Mouse (Mus musculus) liver, embryonic 13.5 days (tissue): Measurements from ENCODE around the gene Palm2. TPM values are rescaled to one million over a fixed set of nuclear protein-coding genes. Genes with fewer than 3 reads are reported as not detected.
"Not testable (repeated sequence)": the region's sequence is repeated elsewhere in the genome, so short reads cannot be mapped to it uniquely, and the experiment has no call there.

Experiments used
- ATAC-seq: fragments of 200-750 bp; cut with Nextera tagmentation; 2 replicates; pipeline ENCODE4 v1.8.0; 2017; ENCODE audit warnings: low read depth, mild to moderate bottlenecking, moderate number of reproducible peaks, moderate library complexity
- DNase-seq: peaks from one replicate; pipeline ENCODE4 v3.0.0; 2022
- H3K27ac ChIP-seq: fragments of 300-500 bp; sonication (generic); 2 replicates; pipeline ENCODE4 v1.5.1; 2015; ENCODE audit warnings: moderate library complexity, mild to moderate bottlenecking, inconsistent platforms
- H3K27me3 ChIP-seq: fragments of 300-500 bp; sonication (generic); 2 replicates; pipeline ENCODE4 v1.6.1; 2015; ENCODE audit warnings: mild to moderate bottlenecking, inconsistent platforms
- H3K36me3 ChIP-seq: fragments of 300-500 bp; sonication (generic); 2 replicates; pipeline ENCODE4 v1.6.1; 2015; ENCODE audit warnings: mild to moderate bottlenecking, inconsistent platforms
- H3K4me1 ChIP-seq: fragments of 300-500 bp; sonication (generic); replicated peaks from 2 replicates; pipeline ENCODE4 v1.6.1; 2015; ENCODE audit warnings: inconsistent platforms
- H3K4me2 ChIP-seq: fragments of 300-500 bp; sonication (generic); 2 replicates; pipeline ENCODE4 v1.6.1; 2015; ENCODE audit warnings: inconsistent platforms, mild to moderate bottlenecking, moderate library complexity
- H3K4me3 ChIP-seq: fragments of 300-500 bp; sonication (generic); replicated peaks from 2 replicates; pipeline ENCODE4 v1.5.1; 2015; ENCODE audit warnings: mild to moderate bottlenecking, inconsistent platforms
- H3K9ac ChIP-seq: fragments of 300-500 bp; sonication (generic); 2 replicates; pipeline ENCODE4 v1.6.1; 2015; ENCODE audit warnings: mild to moderate bottlenecking, inconsistent platforms
- H3K9me3 ChIP-seq: fragments of 300-500 bp; sonication (generic); replicated peaks from 2 replicates; pipeline ENCODE4 v1.6.1; 2016; ENCODE audit warnings: inconsistent platforms
- WGBS: fragments of 180-500 bp; shearing (Covaris S2); methylation state at CpG from one replicate; pipeline ENCODE4 v1.1.7; 2015; ENCODE audit not compliant: insufficient replicate concordance; 5-methylcytosine and 5-hydroxymethylcytosine counted together
- polyA plus RNA-seq: library from polyadenylated mRNA; unstranded; fragments of >200 nt; fragmentation: Nextera tagmentation; extraction: Ambion mirVana; gene quantifications from 2 replicates; pipeline ENCODE4 v1.2.1, GENCODE M21; 2015

The Palm2 gene
- 0.29 and 0.60 TPM in 2 replicates for polyA plus RNA-seq

DNA sequence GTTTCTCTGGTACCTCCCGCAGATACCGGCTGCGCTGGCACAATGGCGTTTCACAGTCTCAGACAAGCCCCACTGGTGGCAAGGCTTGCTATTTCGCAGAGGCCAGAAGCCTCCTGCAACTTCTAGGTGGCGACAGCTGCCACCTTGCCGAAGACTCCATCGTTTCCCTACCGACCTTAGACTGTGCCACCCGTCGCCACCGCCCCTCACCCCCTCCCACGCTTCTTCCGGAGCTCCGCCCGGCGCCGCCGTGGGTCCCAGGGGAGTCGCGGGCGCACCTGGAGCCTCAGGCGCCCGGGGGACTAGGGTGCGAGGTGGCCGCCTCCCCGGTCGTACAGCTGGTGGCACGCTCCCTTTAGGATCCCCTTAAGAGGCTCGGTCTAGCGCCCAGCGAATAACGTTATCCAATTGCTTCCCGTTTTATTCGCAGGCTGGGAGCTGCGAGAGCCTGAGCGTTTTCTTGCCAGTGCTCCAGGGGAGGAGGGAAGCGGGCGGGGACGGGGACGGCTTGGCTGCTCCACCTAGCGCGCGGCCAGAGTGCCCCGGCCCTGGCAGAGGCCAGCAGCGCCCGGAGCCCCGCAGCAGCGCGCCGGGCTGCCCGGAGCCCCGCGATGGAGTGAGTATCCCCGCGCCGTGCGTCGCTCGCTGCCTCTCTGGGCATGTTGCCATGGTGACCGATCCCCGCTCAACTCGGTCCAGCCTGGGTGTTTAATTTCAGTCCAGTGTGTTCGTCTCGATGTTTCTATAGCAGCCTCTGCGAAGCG, at the start of gene Palm2:
Gene Palm2 (plus strand): TSS at position 307 of the 764 bp plus-strand sequence.
- H3K4me3 ChIP-seq, result peak within 1 kb of the TSS; percentile 47
- H3K9ac ChIP-seq, result no peak within 1 kb of the TSS
- peak within 1 kb of the TSS; percentile 60 for H3K4me2 ChIP-seq
- no peaks in the 10 kb centered on the region for H3K36me3 ChIP-seq
- no peak for ATAC-seq
- no peak within 1 kb of the TSS for H3K27ac ChIP-seq
- peaks cover 43% of the 10 kb centered on the region for H3K27me3 ChIP-seq
- no peak for DNase-seq
- WGBS, result 2% methylated on average over 67 of the region's 67 CpGs
- H3K4me1 ChIP-seq, result 0 out of 2 replicates have a peak, but pooled peaks cover 3% of the 10 kb centered on the region
- no peaks in the 10 kb centered on the region for H3K9me3 ChIP-seq

GRCm38 (mm10) chr4:57384355-57384754, 49.7 kb upstream of the Palm2 start:
- Histone ChIP-seq H3K4me2 (no peak overlapping the region), H3K9ac (no peak overlapping the region), H3K4me1 (no peaks in the 10 kb centered on the region), H3K36me3 (no peaks in the 10 kb centered on the region), H3K27ac (no peak overlapping the region), H3K27me3 (no peaks in the 10 kb centered on the region), H3K4me3 (no peak overlapping the region), H3K9me3 (no peaks in the 10 kb centered on the region)
- 56% methylated on average over 2 of the region's 2 CpGs for WGBS
- ATAC-seq (no peak), DNase-seq (no peak)

GRCm38 (mm10) chr4:57391103-57391502, 42.9 kb upstream of the Palm2 start:
- DNase-seq (no peak), ATAC-seq (no peak)
- WGBS, result 49% methylated on average over 8 of the region's 8 CpGs
- Histone ChIP-seq H3K9me3 (no peaks in the 10 kb centered on the region), H3K4me1 (no peaks in the 10 kb centered on the region), H3K27ac (no peak overlapping the region), H3K4me2 (no peak overlapping the region), H3K9ac (no peak overlapping the region), H3K27me3 (no peaks in the 10 kb centered on the region), H3K4me3 (no peak overlapping the region), H3K36me3 (no peaks in the 10 kb centered on the region)

- Histone ChIP-seq H3K4me3 (no peak overlapping the region), H3K9ac (no peak overlapping the region), H3K27me3 (no peaks in the 10 kb centered on the region), H3K9me3 (no peaks in the 10 kb centered on the region), H3K36me3 (no peaks in the 10 kb centered on the region), H3K4me2 (no peak overlapping the region), H3K4me1 (no peaks in the 10 kb centered on the region), H3K27ac (no peak overlapping the region)
- 61% methylated on average over 9 of the region's 9 CpGs for WGBS
- ATAC-seq (no peak), DNase-seq (no peak)
Measured at GRCm38 (mm10) chr4:57396414-57396813, 37.6 kb upstream of the Palm2 start.

DNA sequence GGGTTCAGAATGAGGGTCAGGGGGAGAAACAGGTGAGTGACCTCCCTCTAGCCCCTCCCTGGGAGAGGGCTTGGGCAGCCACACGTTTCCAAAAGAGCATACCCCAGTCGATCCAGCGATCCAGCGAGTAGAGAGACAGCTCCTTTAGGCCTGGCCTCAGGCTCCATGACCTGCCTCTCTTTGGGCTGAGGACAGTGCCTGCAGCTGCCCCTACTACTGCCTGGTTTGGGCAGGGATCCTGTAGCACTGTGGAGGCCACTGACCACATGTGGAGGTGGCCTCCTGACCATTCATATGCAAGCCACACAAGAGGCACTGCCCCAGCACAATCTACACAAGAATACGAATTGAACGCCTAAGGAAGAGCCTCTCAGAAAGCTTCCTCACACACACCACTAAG, 21.7 kb upstream of the Palm2 start:
- H3K9ac ChIP-seq, DNase-seq, H3K4me2 ChIP-seq, H3K36me3 ChIP-seq, H3K4me1 ChIP-seq, H3K9me3 ChIP-seq, H3K27me3 ChIP-seq, ATAC-seq, H3K27ac ChIP-seq, H3K4me3 ChIP-seq: not testable (repeated sequence)
- WGBS, result 39% methylated on average over 6 of the region's 6 CpGs

GRCm38 (mm10) chr4:57413016-57413415, 21.0 kb upstream of the Palm2 start:
- DNase-seq (no peak), ATAC-seq (no peak)
- WGBS, result 35% methylated on average over 7 of the region's 7 CpGs

GRCm38 (mm10) chr4:57413670-57414069, 20.4 kb upstream of the Palm2 start:
- H3K4me2 ChIP-seq, H3K9ac ChIP-seq, H3K9me3 ChIP-seq, H3K36me3 ChIP-seq, DNase-seq, H3K4me3 ChIP-seq, H3K27me3 ChIP-seq, ATAC-seq, H3K27ac ChIP-seq, H3K4me1 ChIP-seq: not testable (repeated sequence)
- whole genome bisulfite sequencing, result 69% methylated on average over 11 of the region's 11 CpGs

More at GRCm38 (mm10) chr4:57413016-57413415, 21.0 kb upstream of the Palm2 start:
- Histone ChIP-seq H3K27ac (no peak overlapping the region), H3K36me3 (no peaks in the 10 kb centered on the region), H3K9ac (no peak overlapping the region), H3K4me3 (no peak overlapping the region), H3K27me3 (no peaks in the 10 kb centered on the region), H3K4me1 (no peaks in the 10 kb centered on the region), H3K4me2 (no peak overlapping the region), H3K9me3 (no peaks in the 10 kb centered on the region)

- Histone ChIP-seq H3K36me3 (no peaks in the 10 kb centered on the region), H3K4me2 (no peak overlapping the region), H3K4me1 (no peaks in the 10 kb centered on the region), H3K4me3 (no peak overlapping the region), H3K27me3 (no peaks in the 10 kb centered on the region), H3K9ac (no peak overlapping the region), H3K27ac (no peak overlapping the region), H3K9me3 (no peaks in the 10 kb centered on the region)
- DNase-seq (no peak), ATAC-seq (no peak)
- 52% methylated on average over 7 of the region's 7 CpGs for WGBS
Measured at GRCm38 (mm10) chr4:57424011-57424410, 10.0 kb upstream of the Palm2 start.

GRCm38 (mm10) chr4:57428317-57428716, 5.7 kb upstream of the Palm2 start:
- ATAC-seq, result no peak

GRCm38 (mm10) chr4:57434705-57435360, 786 bp downstream of the Palm2 start:
- Histone ChIP-seq H3K27ac (no peak overlapping the region), H3K27me3 (peaks cover 43% of the 10 kb centered on the region), H3K4me3 (peak overlapping the region; percentile 47), H3K4me2 (peak overlapping the region; percentile 60), H3K4me1 (0 out of 2 replicates have a peak, but pooled peaks cover 3% of the 10 kb centered on the region), H3K9ac (no peak overlapping the region), H3K36me3 (no peaks in the 10 kb centered on the region), H3K9me3 (no peaks in the 10 kb centered on the region)
- 23% methylated on average over 19 of the region's 19 CpGs for WGBS
- no peak for ATAC-seq
- no peak for DNase-seq

More at GRCm38 (mm10) chr4:57428317-57428716, 5.7 kb upstream of the Palm2 start:
- Histone ChIP-seq H3K9ac (no peak overlapping the region), H3K27me3 (peaks cover 10% of the 10 kb centered on the region), H3K36me3 (no peaks in the 10 kb centered on the region), H3K4me3 (no peak overlapping the region), H3K27ac (no peak overlapping the region), H3K4me2 (no peak overlapping the region), H3K9me3 (no peaks in the 10 kb centered on the region), H3K4me1 (no peaks in the 10 kb centered on the region)
- 55% methylated on average over 8 of the region's 8 CpGs for WGBS
- DNase-seq, result no peak

DNA sequence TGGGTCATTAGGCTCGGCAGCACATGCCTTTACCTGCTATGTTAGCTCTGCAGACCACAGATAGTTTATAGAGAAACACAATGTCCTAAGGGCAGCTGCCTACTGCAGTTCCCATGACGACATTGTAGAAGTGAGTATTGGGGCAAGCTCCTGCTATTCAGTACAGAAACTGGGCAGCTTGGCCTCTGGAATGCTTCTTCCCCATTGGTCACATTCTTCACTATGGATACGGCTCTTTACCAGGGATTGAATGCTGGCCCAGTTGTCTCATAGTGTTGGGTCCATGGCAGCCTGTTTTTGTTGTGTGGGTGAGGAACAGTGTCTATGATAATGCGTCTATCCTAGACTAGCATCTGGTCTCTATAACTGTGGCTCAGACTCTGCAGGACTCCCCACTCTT, 2.2 kb downstream of the Palm2 start:
- WGBS, result 45% methylated on average over 4 of the region's 4 CpGs
- DNase-seq (no peak), ATAC-seq (no peak)

More for the DNA sequence above, 2.2 kb downstream of the Palm2 start:
- no peaks in the 10 kb centered on the region for H3K9me3 ChIP-seq
- H3K4me1 ChIP-seq, result 0 out of 2 replicates have a peak, but pooled peaks cover 3% of the 10 kb centered on the region
- no peak overlapping the region for H3K27ac ChIP-seq
- H3K4me2 ChIP-seq, result no peak overlapping the region
- H3K9ac ChIP-seq, result no peak overlapping the region
- no peak overlapping the region for H3K4me3 ChIP-seq
- H3K36me3 ChIP-seq, result no peaks in the 10 kb centered on the region
- peaks cover 43% of the 10 kb centered on the region for H3K27me3 ChIP-seq
